8 mouse cellular contexts compared by ENCODE assay signal in the genomic region with DNA sequence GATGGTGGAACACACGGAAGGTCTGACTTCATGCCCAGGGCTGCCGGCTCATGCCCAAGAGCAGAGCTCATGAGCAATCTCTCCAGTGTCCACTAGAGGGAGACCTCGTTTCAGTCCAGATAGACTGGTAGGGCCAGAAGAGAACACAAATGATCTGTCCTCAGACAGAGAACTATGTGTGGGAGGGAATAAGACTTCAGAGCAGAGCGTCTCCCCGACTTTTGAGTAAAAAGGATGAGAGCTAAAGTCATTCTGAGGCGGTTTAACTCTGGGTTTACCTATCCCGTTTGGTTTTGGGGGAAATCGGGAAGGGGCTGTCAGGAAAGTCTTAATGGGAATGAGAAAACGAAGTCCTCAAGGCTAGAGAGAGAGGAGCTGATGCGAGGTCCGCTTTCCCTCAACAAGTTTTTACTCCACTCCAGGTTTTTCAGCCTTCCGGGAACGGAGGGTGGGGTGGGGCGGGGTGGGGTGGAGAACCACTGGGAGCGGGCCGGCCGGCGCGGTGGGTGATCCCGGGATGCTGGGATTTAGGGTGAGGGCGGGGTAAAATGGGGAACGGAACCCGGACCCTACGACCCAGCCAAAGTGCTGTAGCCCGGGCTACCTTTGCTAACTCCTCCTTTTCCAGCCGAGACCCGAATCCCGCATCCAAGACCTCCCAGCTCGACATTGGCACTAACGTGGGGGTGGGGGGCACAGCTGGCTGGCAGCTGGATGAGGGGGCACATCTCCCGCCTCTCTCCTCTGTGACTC. TPM values are rescaled to one million over a fixed set of nuclear protein-coding genes. Genes with fewer than 3 reads are reported as not detected.
DNase-seq lines count a peak whose midpoint lies in the region; ATAC-seq and TF ChIP-seq lines count a peak whose summit lies in the region.

No protein-coding gene starts in this region.

- peak overlapping the region; percentile 97 for H3K27ac ChIP-seq in embryonic facial prominence, embryonic 13.5 days
- peak overlapping the region; percentile 49; the same call in 1 of the 2 replicates for H3K27ac ChIP-seq in kidney, adult 2 months (ENCODE audit: insufficient read depth, low read depth, low read length)
- H3K27ac ChIP-seq in limb, embryonic 13.5 days: peak overlapping the region; percentile 87
- H3K27ac ChIP-seq in midbrain, embryonic 16.5 days (ENCODE audit: low read length): no peak overlapping the region

- peak overlapping the region; percentile 85 for H3K4me2 ChIP-seq in embryonic facial prominence, embryonic 13.5 days
- peak overlapping the region; percentile 75 for H3K4me2 ChIP-seq in limb, embryonic 13.5 days (replicated peaks)
- H3K4me2 ChIP-seq in midbrain, embryonic 16.5 days (ENCODE audit: low read length): peak overlapping the region; percentile 55

- H3K4me3 ChIP-seq in embryonic facial prominence, embryonic 13.5 days: peak overlapping the region; percentile 60
- peak overlapping the region; percentile 50 for H3K4me3 ChIP-seq in kidney, adult 2 months (ENCODE audit: insufficient read depth, low read depth, low read length)
- peak overlapping the region; percentile 57 for H3K4me3 ChIP-seq in limb, embryonic 13.5 days
- peak overlapping the region; percentile 28 for H3K4me3 ChIP-seq in midbrain, embryonic 16.5 days (ENCODE audit: low read depth, low read length)

- TF ChIP-seq CTCF in kidney, adult 2 months (conservative IDR thresholded peaks at IDR 0.05; ENCODE audit: insufficient read depth, insufficient read length, low read depth, low read length): peak; percentile 84

- peaks cover 33% of the 10 kb centered on the region for H3K4me1 ChIP-seq in embryonic facial prominence, embryonic 13.5 days
- H3K4me1 ChIP-seq in kidney, adult 2 months (ENCODE audit: control insufficient read depth, insufficient read depth, low read length): peaks cover 3% of the 10 kb centered on the region
- peaks cover 29% of the 10 kb centered on the region for H3K4me1 ChIP-seq in limb, embryonic 13.5 days
- peaks cover 28% of the 10 kb centered on the region for H3K4me1 ChIP-seq in midbrain, embryonic 16.5 days (ENCODE audit: control insufficient read depth, insufficient read depth, low read length)

- H3K9ac ChIP-seq in embryonic facial prominence, embryonic 13.5 days: peak overlapping the region; percentile 76
- peak overlapping the region; percentile 63 for H3K9ac ChIP-seq in limb, embryonic 13.5 days
- H3K9ac ChIP-seq in midbrain, embryonic 16.5 days (ENCODE audit: low read depth, low read length): peak overlapping the region; percentile 16; the same call in 1 of the 2 replicates

- peak; percentile 63 for ATAC-seq in embryonic facial prominence, embryonic 13.5 days (ENCODE audit: insufficient number of reproducible peaks, insufficient read depth, low FRiP score, low TSS enrichment, low read depth)
- ATAC-seq in limb, embryonic 13.5 days (ENCODE audit: low FRiP score, low read depth): peak; percentile 63
- peak; percentile 80 for ATAC-seq in midbrain, embryonic 16.5 days

- WGBS in embryonic facial prominence, embryonic 13.5 days: 0% methylated on average over 31 of the region's 31 CpGs
- WGBS in kidney, adult 2 months: 2% methylated on average over 31 of the region's 31 CpGs
- under 1% methylated on average over 31 of the region's 31 CpGs for WGBS in limb, embryonic 13.5 days
- WGBS in midbrain, embryonic 16.5 days: under 1% methylated on average over 31 of the region's 31 CpGs

- H3K36me3 ChIP-seq in embryonic facial prominence, embryonic 13.5 days: peaks cover 34% of the 10 kb centered on the region
- no peaks in the 10 kb centered on the region for H3K36me3 ChIP-seq in kidney, adult 2 months (ENCODE audit: control insufficient read depth, insufficient read depth, low read length)
- H3K36me3 ChIP-seq in limb, embryonic 13.5 days: peaks cover 31% of the 10 kb centered on the region
- H3K36me3 ChIP-seq in midbrain, embryonic 16.5 days (ENCODE audit: control insufficient read depth, insufficient read depth, low read length): no peaks in the 10 kb centered on the region

- no peaks in the 10 kb centered on the region for H3K27me3 ChIP-seq in embryonic facial prominence, embryonic 13.5 days
- H3K27me3 ChIP-seq in kidney, adult 2 months (replicated peaks; ENCODE audit: control insufficient read depth, insufficient read depth, low read length): peaks cover 3% of the 10 kb centered on the region; the same call in 1 of the 2 replicates
- H3K27me3 ChIP-seq in limb, embryonic 13.5 days: no peaks in the 10 kb centered on the region
- H3K27me3 ChIP-seq in midbrain, embryonic 16.5 days (ENCODE audit: control insufficient read depth, insufficient read depth, low read depth, low read length): peaks cover 28% of the 10 kb centered on the region

- peak; percentile 97 for DNase-seq in 3T3-L1 (ENCODE audit: low read depth, low spot score)
- DNase-seq in adrenal gland, postnatal 36 days: peak; percentile 82 to 87
- peak; percentile 91 to 92 for DNase-seq in heart, adult 18-20 months
- DNase-seq in kidney, adult 2 months: peak; percentile 93
- peak; percentile 73 to 87 for DNase-seq in spleen, postnatal 10 days (ENCODE audit: low spot score in 2 of 2)

- no peaks in the 10 kb centered on the region for H3K9me3 ChIP-seq in embryonic facial prominence, embryonic 13.5 days
- no peaks in the 10 kb centered on the region for H3K9me3 ChIP-seq in limb, embryonic 13.5 days
- no peaks in the 10 kb centered on the region for H3K9me3 ChIP-seq in midbrain, embryonic 16.5 days (replicated peaks; ENCODE audit: control insufficient read depth, low read length, poor library complexity, severe bottlenecking)

- no peak for TF ChIP-seq POLR2A in kidney, adult 2 months (IDR thresholded peaks at IDR 0.05; ENCODE audit: low read depth, low read length)

RNA-seq across cellular contexts. Expression of gene Gli1, which starts 2.7 kb away (rescaled TPM):
- 1 to 10 TPM; 2.7 to 4.2 TPM for total RNA-seq in adrenal gland, postnatal 36 days (2021)
- polyA plus RNA-seq in embryonic facial prominence, embryonic 13.5 days (2015; fragmentation: Nextera tagmentation; extraction: Ambion mirVana): 17.5 and 19.8 TPM in 2 replicates
- under 1 TPM; 0.82 to 0.87 TPM for total RNA-seq in heart, adult 18-20 months (2021)
- polyA plus RNA-seq in kidney, adult 2 months (2012; rRNA removed): 1.7 and 3.0 TPM in 2 replicates
- polyA plus RNA-seq in limb, embryonic 13.5 days (2015; fragmentation: Nextera tagmentation; extraction: Ambion mirVana): 14.8 and 16.5 TPM in 2 replicates
- polyA plus RNA-seq in midbrain, embryonic 16.5 days (2015; fragmentation: Nextera tagmentation; extraction: Ambion mirVana): 0.92 and 1.3 TPM in 2 replicates

RNA-seq across cellular contexts. Expression of gene Inhbe, which starts 15.1 kb away (rescaled TPM):
- total RNA-seq in adrenal gland, postnatal 36 days (2021): not detected
- 0.07 TPM in 1 of 2 replicates, not detected in the other for polyA plus RNA-seq in embryonic facial prominence, embryonic 13.5 days (2015; fragmentation: Nextera tagmentation; extraction: Ambion mirVana)
- total RNA-seq in heart, adult 18-20 months (2021): not detected
- not detected in 2 replicates for polyA plus RNA-seq in kidney, adult 2 months (2012; rRNA removed)
- polyA plus RNA-seq in limb, embryonic 13.5 days (2015; fragmentation: Nextera tagmentation; extraction: Ambion mirVana): 0.04 and 0.05 TPM in 2 replicates
- polyA plus RNA-seq in midbrain, embryonic 16.5 days (2015; fragmentation: Nextera tagmentation; extraction: Ambion mirVana): 0.04 TPM in 2 replicates

RNA-seq across cellular contexts. Expression of gene Arhgap9, which starts 17.3 kb away (rescaled TPM):
- 1 to 10 TPM; 1.7 to 2.2 TPM for total RNA-seq in adrenal gland, postnatal 36 days (2021)
- polyA plus RNA-seq in embryonic facial prominence, embryonic 13.5 days (2015; fragmentation: Nextera tagmentation; extraction: Ambion mirVana): 3.1 and 3.4 TPM in 2 replicates
- total RNA-seq in heart, adult 18-20 months (2021): 1 to 10 TPM; 4.0 to 5.4 TPM
- polyA plus RNA-seq in kidney, adult 2 months (2012; rRNA removed): 2.7 and 6.0 TPM in 2 replicates
- polyA plus RNA-seq in limb, embryonic 13.5 days (2015; fragmentation: Nextera tagmentation; extraction: Ambion mirVana): 5.2 and 5.4 TPM in 2 replicates
- polyA plus RNA-seq in midbrain, embryonic 16.5 days (2015; fragmentation: Nextera tagmentation; extraction: Ambion mirVana): 0.46 and 0.75 TPM in 2 replicates

RNA-seq across cellular contexts. Expression of gene Mars, which starts 27.5 kb away (rescaled TPM):
- total RNA-seq in adrenal gland, postnatal 36 days (2021): 100 to 1,000 TPM; 102 to 123 TPM
- 113 and 128 TPM in 2 replicates for polyA plus RNA-seq in embryonic facial prominence, embryonic 13.5 days (2015; fragmentation: Nextera tagmentation; extraction: Ambion mirVana)
- total RNA-seq in heart, adult 18-20 months (2021): 10 to 100 TPM; 43.7 to 44.8 TPM
- 44.4 and 48.3 TPM in 2 replicates for polyA plus RNA-seq in kidney, adult 2 months (2012; rRNA removed)
- 118 and 122 TPM in 2 replicates for polyA plus RNA-seq in limb, embryonic 13.5 days (2015; fragmentation: Nextera tagmentation; extraction: Ambion mirVana)
- 123 and 128 TPM in 2 replicates for polyA plus RNA-seq in midbrain, embryonic 16.5 days (2015; fragmentation: Nextera tagmentation; extraction: Ambion mirVana)

RNA-seq across cellular contexts. Expression of gene Inhbc, which starts 31.1 kb away (rescaled TPM):
- not detected for total RNA-seq in adrenal gland, postnatal 36 days (2021)
- not detected in 2 replicates for polyA plus RNA-seq in embryonic facial prominence, embryonic 13.5 days (2015; fragmentation: Nextera tagmentation; extraction: Ambion mirVana)
- total RNA-seq in heart, adult 18-20 months (2021): not detected
- 0.12 TPM in 1 of 2 replicates, not detected in the other for polyA plus RNA-seq in kidney, adult 2 months (2012; rRNA removed)
- polyA plus RNA-seq in limb, embryonic 13.5 days (2015; fragmentation: Nextera tagmentation; extraction: Ambion mirVana): not detected in 2 replicates
- polyA plus RNA-seq in midbrain, embryonic 16.5 days (2015; fragmentation: Nextera tagmentation; extraction: Ambion mirVana): 0.15 TPM in 1 of 2 replicates, not detected in the other

Comparison
In these comparisons a context has a peak if more than half of its experiments do, and no peak if none do; other contexts are left out.
1. H3K9ac ChIP-seq: peak in every context shown above with its lines; median percentile 76 in embryonic facial prominence, embryonic 13.5 days; 63 in limb, embryonic 13.5 days; 16 in midbrain, embryonic 16.5 days.